Mouse (Mus musculus) adrenal gland, adult 18-20 months (tissue): ENCODE measurements around the gene Ralgds. TPM values are rescaled to one million over a fixed set of nuclear protein-coding genes. Genes with fewer than 3 reads are reported as not detected.
"Not testable (repeated sequence)": the region's sequence is repeated elsewhere in the genome, so short reads cannot be mapped to it uniquely, and the experiment has no call there.

Experiments
- DNase-seq, 2 experiments: peaks; one replicate each; pipeline ENCODE4 v3.0.0; 2021 to 2022; ENCODE audit warnings: low spot score in 2 of 2
- long read RNA-seq, 2 experiments: library from polyadenylated mRNA; stranded (forward); transcript quantifications; one replicate each; pipeline ENCODE4 v2.0.0; 2021
- total RNA-seq, 2 experiments: library from RNA; stranded (reverse); gene quantifications; 1 replicate in 1 of 2; 2 replicates in 1 of 2; pipeline ENCODE4 v1.2.3; 2021

Ralgds gene
- 10 to 100 TPM; 24.3 to 24.4 TPM for total RNA-seq
- long read RNA-seq, experiment 1, transcript Ralgds-203 (18 exons, 3,683 nt), result minor isoform, 10 of 45 reads
- long read RNA-seq, experiment 1, transcript Ralgds-202 (18 exons, 3,102 nt), result major isoform, 19 of 45 reads
- long read RNA-seq, experiment 1, partial matches to known transcripts, result 4 of 45 reads
- long read RNA-seq, experiment 1, other reads (novel, unspliced or antisense), result 10 of 45 reads
- long read RNA-seq, experiment 2, transcript Ralgds-202 (18 exons, 3,102 nt), result major isoform, 7 of 30 reads
- long read RNA-seq, experiment 2, partial matches to known transcripts, result 17 of 30 reads
- long read RNA-seq, experiment 2, other reads (novel, unspliced or antisense), result 3 of 30 reads

- no peak for DNase-seq
Measured at GRCm38 (mm10) chr2:28512798-28513401, at the start of gene Ralgds. Ralgds (plus strand) TSS chr2:28513125.

GRCm38 (mm10) chr2:28463919-28464318 is 49.0 kb upstream of the Ralgds start:
- peak; percentile 50 to 70 for DNase-seq

- DNase-seq, result no peak
Measured at GRCm38 (mm10) chr2:28464919-28465318, 48.0 kb upstream of the Ralgds start.

- peak; percentile 39 to 56 for DNase-seq
Measured at GRCm38 (mm10) chr2:28465836-28466518, 46.9 kb upstream of the Ralgds start, which contains the start of gene 1700007K13Rik. 1700007K13Rik (minus strand) TSS chr2:28466332.

GRCm38 (mm10) chr2:28467860-28468485 is 45.0 kb upstream of the Ralgds start, which contains the start of gene Mrps2:
Mrps2 (plus strand) TSS chr2:28468066.
- DNase-seq, result peak; percentile 85 to 89

GRCm38 (mm10) chr2:28468486-28469225 is 44.3 kb upstream of the Ralgds start:
- no peak for DNase-seq

GRCm38 (mm10) chr2:28469461-28469860 is 43.5 kb upstream of the Ralgds start:
- DNase-seq, result no peak

- no peak for DNase-seq
Measured at GRCm38 (mm10) chr2:28470591-28470990, 42.3 kb upstream of the Ralgds start.

GRCm38 (mm10) chr2:28472011-28472410 is 40.9 kb upstream of the Ralgds start:
- DNase-seq, result not testable (repeated sequence)

GRCm38 (mm10) chr2:28477993-28478392 is 34.9 kb upstream of the Ralgds start:
- not testable (repeated sequence) for DNase-seq

GRCm38 (mm10) chr2:28479208-28480204 is 33.4 kb upstream of the Ralgds start:
- no peak for DNase-seq

- DNase-seq, result no peak
Measured at GRCm38 (mm10) chr2:28483861-28484260, 29.1 kb upstream of the Ralgds start.

GRCm38 (mm10) chr2:28494521-28494920 is 18.4 kb upstream of the Ralgds start:
- DNase-seq, result no peak

- DNase-seq, result no peak
Measured at GRCm38 (mm10) chr2:28495207-28495756, 17.6 kb upstream of the Ralgds start.

GRCm38 (mm10) chr2:28495801-28496595 is 16.9 kb upstream of the Ralgds start:
- DNase-seq, result no peak

GRCm38 (mm10) chr2:28496671-28497070 is 16.3 kb upstream of the Ralgds start, which contains the start of gene Gbgt1:
Gbgt1 (plus strand) TSS chr2:28496891.
- no peak for DNase-seq

GRCm38 (mm10) chr2:28497561-28497960 is 15.4 kb upstream of the Ralgds start:
- no peak for DNase-seq

GRCm38 (mm10) chr2:28498431-28498830 is 14.5 kb upstream of the Ralgds start:
- no peak for DNase-seq
